Mouse (Mus musculus) neutrophil, adult 5-6 weeks (primary cell): Measurements from ENCODE around the gene Asf1a. TPM values are rescaled to one million over a fixed set of nuclear protein-coding genes. Genes with fewer than 3 reads are reported as not detected.
"Not testable (repeated sequence)": the region's sequence is repeated elsewhere in the genome, so short reads cannot be mapped to it uniquely, and the experiment has no call there.

Experiments used
- ATAC-seq: fragments of 151-379, 151-347 bp; 2 replicates; pipeline ENCODE4 v1.8.0; 2017; ENCODE audit warnings: mild to moderate bottlenecking, moderate TSS enrichment; ENCODE audit not compliant: insufficient number of reproducible peaks, poor library complexity, low FRiP score, severe bottlenecking; ENCODE audit errors: extremely low read depth
- total RNA-seq: library from RNA; stranded (forward); fragments of 200-1000 nt; gene quantifications from 2 replicates; pipeline ENCODE4 v1.2.3, GENCODE M21; 2017

The Asf1a gene
- 24.3 and 37.1 TPM in 2 replicates for total RNA-seq

DNA sequence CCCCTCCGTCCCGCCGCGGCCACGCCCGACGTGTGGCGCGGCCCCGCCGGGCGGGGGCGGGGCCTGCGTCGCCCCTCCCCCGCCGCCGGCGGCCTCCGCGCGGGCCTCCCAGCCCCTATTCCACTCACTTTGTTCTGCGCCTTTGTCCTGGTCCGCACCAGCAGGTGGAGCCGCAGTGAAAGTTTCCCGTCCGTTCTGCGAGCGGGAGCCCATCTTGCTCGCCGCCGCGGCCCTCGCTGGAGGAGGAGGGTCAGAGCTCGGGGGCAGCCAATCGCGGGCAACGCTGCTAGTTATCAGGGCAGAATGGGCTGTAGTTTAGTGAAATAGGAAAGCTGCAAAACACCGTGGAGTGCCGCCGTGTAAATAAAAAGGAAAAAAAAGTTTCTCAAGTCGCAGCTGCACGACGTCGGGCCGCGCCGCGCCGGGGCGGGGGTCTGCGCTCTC, at the start of gene Asf1a:
Asf1a (plus strand) TSS at position 81 of the 444 bp plus-strand sequence.
- peak; percentile 93 for ATAC-seq

DNA sequence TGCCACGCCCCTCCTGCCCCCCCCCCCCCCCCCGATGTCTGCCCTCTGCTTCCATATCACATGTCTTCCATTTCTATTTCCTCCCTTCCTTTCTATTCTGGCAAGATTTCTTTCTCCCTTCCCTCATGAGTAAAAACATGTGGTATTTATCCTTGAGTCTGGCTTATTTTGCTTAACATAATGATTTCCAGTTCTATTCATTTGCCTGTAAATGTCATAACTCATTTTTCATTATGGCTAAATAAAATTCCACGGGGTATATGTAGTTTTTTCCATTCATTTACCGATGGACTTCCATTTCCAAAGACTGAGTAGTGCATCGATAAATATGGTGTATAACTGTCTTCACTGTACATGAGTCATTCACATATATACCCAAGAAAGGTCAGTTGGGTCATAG, 34.6 kb upstream of the Asf1a start:
- ATAC-seq: no peak

DNA sequence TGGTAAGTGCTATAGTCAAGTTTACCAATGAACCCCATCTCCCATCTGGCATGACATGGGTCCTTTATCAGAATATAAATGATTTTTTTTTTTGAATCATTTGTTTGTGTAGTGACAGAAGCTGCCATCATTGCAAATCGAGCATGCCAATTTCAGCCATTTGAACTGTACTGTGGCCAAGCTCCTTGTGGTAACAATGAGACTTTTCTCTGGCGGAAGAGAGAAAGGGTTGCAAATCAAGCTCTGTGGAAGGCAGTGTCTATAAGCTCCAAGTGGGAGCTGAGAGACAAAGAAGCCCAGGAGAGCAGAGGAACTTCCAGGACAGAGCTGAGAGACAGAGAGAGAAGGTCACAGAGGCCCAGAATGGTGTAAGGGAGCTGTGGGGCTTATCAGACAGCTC, 31.0 kb upstream of the Asf1a start:
- ATAC-seq: no peak

DNA sequence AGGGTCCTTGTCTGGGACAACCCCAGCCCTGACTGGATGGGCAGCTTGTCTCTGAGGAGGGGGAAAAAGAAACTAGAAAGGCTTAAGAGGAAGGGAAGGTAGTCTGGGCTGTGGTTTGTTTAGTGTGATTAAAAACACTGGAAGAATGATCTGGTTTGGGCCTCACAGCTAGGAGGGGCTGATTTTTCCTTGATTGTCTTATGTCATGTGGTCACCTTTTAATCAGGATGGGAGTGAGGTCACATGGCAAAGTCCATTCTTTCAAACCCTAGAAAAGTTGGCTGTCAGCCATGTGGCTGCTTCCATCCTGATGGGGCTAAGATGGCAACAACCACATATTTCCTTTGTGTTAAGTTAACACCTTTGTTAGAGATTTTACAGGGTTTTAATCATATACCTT, 28.0 kb upstream of the Asf1a start:
- ATAC-seq: no peak

DNA sequence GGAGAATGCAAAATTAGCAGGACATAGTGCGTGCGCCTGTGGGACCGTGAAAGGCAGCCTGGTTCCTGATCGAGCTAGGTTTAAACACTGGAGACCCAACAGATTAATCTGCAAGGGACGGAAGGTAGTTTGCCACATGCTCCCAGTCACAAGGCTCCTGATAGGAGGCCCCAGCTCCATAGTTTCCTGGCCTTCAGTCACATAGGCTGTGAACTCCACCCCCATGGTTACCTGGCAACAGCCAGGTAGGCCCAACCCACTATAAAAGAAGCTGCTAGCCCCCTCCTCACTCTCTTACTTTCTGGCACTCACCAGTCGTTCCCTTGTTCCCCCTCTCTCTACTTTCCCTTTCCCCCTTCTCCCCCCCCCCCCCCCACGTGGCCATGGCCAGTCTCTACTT, 16.4 kb upstream of the Asf1a start:
- no peak for ATAC-seq

DNA sequence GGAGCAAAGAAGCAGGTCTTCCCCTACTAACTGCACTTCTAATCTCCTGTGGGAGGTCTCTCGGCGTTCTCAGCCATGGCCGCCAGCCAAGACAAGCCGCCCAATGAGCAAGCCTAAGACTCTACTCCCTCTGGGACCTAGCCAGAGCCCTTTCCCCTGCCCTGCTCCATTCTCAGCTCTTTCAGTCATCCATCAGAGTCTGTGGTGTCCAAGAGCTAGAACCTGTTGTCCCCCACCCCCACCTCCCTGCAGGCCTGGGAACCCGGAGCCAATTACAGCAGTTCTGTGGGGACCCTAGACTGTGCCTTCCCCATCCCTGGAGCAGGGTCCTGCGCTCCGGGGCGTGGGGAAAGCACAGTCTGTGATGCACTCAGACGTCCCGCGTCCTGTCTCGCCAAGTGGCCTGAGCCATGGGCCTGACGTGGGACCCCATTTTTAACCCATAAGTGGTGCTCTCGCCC, 15.9 kb upstream of the Asf1a start:
- ATAC-seq: no peak

DNA sequence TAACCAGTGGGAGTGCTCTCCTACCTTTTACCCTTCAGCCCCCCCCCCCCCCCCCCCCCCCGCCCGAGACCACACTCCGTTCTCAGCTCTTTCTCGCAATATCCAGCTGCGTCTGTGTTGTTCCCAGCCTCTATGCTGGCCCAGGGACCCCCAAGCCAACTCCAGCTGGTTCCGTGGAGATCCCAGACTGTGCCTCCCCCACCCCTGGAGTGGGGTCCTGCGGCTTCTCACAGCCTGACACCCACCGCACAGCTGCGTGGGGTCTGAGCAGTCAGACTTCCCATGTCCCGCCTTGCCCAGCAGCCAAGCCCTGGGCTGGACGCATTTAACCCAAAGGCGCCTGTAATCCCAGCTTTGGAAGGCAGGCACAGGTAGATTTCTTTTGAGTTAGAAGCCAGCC, 15.5 kb upstream of the Asf1a start:
- no peak for ATAC-seq

DNA sequence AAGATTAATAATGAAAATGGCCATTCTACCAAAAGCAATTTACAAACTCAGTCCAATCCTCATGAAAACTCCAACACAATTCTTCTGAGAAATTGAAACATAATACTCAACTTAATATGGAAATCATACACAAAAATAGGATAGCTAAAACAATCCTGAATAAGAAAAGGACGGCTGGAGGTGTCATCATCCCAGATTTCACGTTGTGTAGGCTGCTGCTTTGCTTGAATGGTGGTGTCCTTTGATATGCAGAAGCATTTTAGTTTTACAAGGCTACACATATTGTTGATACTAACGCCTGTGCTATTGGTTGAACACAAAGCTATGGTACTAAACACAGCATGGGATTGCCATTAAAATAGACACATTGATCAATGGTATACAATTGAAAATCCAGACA, 10.8 kb upstream of the Asf1a start:
- no peak for ATAC-seq

DNA sequence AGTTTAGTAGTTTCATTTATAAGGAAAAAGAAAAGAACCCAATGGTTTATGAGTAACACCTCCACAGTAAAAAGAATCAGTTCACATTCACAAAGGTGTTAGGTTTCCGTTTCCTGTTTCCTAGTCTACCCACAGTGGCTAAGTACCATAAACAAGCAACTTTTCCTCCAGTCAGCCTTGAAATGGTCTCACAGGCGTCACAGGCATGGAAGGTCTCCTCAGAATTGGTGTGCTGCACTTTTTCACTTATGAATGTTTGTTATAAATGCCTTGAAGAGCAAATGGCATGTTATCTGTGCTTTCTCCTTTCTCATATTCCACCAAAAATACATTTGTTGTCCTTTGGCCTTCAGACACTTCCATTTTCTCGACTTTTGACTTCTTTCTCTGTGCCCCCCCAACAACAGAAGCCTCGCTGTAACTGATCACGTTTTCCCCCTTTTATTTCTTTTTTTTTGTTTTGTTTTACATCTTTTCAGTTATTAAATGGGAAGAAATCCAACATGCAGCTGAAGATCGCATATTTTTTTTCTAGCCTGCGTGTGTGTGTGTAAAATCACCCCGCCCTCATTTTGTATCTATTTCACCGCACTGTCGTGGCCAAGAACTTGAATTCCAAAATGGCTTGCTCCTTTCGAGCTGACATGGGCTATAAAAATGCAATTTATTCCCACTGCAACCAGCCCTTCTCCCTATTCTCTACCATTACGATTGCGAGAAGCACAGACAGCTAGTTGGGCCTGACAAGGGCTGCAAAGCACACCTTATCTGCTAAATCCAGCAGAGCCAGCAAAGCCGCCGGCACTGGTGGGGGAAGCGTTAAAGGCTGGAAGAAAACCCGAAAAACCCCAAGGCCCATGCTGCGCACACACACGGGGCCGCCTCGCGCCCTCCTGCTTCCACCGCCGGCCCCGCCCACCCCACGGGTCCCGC, 547 bp upstream of the Asf1a start:
- ATAC-seq: no peak; the same call in 1 of the 2 replicates

DNA sequence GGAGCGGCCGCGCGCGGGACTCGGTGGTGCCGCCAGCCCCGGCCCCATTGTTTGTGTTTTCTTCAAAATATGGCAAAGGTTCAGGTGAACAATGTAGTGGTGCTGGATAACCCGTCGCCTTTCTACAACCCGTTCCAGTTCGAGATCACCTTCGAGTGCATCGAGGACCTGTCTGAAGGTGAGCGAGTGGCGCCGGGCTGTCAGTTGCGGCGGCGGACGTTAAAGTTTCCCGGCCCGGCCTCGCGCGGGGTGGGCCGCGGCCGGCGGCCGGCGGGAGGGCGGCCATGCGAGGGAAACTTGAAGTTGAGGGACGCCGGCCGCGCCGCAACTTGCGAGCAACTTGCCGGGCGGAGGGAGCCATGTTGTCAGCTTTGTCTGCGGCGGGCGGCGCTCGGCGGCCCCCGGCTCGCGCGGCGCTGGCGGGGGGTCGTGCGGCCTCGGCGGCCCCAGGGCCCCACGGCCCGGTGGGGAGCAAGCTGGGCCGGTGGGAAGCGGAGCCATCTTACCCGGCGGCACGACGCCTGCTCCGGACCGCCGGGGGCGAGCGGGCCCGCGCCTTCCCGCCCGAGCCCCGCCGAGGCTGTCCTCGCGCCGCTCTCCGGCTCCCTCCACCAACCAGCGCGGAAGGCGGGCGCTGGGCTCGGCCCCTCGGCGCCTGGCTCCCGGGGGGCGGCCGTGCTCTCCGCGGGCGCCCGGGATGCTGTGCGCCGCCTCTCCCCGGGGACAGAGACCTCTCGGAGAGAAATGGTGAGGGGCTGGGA, 744 bp downstream of the Asf1a start:
- no peak for ATAC-seq

DNA sequence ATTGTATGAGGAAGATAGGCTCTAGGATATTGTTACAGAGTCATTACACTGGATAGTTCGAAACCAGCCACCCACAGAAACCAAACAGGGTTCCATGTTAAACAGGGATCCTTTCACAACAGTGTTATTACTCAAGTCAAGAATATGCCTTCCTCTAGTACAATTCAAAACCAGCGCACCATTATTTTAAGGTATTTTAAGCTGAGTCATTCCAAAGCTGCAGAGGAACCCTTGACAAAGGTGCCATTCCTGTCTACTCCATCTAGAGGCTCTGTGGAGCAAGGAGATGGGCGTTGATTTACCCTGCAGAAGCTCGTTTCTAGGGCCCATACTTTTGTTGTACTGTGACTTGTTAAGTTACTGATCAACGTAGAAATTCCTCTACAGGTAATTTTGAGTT, 2.3 kb downstream of the Asf1a start:
- ATAC-seq: 0 out of 2 replicates have a peak, but pooled peaks have one; percentile 8

DNA sequence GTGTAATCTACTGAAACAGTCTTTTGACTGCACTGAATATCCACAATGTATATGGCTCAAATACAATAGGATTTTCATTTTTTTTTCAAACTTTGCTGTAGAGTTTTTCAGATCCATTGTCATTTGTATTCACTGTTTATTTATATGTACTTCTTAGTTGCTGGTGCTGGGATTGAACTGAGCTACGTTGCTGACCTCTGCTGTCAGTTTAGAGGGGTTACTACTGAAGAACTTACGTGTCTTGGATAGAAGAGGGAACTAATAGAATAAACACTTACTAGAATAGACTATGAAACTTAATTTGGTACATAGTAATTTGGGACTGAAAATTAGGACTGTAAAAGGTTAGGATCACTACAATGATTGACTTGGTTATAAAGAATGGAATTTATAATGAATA, 8.8 kb downstream of the Asf1a start:
- no peak for ATAC-seq

DNA sequence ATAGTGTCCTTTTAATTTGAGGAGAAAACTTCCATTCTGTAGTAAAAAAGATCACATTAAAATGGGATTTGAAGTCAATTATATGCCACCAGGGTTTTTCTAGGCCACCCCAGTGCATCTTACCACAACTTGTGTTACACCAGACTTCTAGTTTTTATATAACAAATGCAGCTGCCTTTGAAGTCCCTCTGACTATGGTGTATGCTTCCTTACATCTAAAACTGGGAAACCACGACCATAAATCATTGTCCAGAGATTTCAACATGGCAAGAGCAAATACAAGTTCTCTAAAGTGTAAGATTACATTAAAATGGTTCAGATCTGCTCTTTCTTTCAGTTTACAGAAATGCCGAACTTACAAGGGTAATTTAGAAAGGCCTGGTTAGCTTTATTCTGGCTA, 11.7 kb downstream of the Asf1a start:
- ATAC-seq: no peak

DNA sequence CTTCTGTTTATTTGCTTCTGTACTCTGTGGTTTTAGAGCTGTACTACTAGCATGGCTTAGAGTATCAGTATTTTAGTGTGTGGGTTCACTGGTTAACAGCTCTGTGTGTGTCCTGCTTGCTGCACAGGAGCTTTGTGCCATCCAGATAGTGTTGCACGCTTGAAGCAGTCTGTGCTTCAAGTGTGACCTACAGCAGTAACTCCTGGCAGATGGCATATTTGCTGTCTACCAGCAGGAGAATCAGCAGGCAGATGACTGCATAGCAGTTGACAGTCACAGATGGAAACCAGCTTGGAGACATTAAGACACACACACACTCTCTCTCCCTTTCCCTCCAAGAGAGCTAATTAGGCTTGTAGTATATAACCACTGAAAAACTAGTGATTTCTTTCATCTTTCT, 15.6 kb downstream of the Asf1a start:
- ATAC-seq: no peak

DNA sequence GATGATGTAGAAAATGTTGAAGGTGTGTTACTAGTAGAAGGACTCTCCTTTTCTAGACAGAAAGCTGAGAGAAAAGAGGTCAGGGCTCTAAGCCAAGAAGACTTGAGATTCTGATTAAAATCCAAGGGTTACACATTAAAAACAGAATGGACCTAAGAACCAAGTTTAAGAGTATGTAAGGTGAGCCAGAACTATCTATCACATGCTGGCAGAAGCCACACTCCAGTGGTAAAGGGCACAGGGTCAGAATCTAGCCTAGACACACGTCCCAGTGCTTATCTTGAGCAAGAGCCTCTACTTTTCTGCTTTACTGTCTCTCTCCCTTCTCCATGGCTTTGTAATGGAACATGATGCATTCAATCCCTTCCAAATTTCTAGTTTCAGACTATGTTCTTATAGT, 17.4 kb downstream of the Asf1a start:
- ATAC-seq: no peak

DNA sequence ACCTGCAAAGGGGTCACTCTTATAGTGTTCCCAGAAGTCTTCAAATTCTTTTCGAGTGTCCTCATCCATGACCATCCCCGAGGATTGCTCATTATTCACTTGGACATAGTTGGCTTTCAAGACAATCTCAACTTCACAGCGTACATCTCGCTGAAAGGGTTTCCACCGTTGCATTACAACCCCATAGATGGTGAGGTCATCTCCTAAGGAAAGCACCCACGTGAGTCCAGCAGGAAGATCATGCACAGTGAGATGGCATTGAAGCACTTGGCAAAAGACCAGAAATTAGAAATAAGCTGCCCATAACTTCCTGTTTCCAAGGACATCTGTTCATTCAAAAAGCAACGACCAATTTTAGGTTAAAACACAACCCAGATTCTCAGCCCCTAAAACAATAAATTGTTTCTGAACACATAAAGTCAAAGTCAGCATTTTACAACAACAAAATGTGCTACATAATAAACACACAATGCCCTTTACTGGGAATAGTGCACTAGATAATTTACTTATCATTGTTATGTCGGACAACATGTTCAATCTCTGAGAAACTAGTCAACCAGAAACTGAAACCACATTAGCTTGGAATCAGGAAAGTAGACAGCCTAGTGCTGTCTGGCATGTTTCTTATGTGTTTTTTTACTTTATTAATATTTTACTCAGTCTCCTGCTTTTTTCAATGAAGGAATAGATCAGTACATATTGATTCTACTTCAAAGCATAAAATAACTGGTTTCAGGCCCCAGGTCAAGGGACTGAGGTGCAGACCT, 19.5 kb downstream of the Asf1a start:
- no peak for ATAC-seq

DNA sequence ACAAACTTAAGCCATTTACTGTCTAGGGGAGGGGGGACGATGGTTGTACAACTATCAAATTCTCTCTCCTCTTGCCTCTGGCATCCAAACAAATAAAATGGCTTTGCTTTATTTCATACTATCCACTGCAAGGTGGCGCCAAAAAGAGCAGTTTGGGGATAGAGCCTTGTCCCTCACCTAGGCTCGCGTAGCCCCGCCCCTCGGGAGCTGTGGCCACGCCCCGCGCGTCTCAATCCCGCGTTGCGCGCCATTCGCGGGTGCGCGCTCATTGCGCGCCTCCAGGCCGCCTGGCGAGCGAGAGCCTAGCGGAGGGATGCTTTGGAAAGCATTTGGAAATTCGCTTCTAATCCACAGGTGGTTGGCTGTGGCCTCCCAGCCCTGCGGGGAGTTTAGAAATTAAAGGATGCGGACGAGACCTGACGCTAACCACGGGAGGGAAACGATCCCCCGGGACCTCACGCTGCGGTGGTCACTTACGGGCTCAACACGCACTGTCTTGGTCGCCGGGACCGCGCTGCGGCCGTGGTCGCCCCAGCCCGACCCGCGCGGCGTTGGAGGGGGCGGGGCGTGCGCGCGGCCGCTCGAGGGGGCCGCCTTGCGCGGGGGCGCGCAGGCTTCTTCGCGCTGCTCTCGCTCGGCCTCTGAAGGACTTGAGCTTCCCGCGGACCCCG, 32.8 kb downstream of the Asf1a start:
- peak; percentile 69 for ATAC-seq

DNA sequence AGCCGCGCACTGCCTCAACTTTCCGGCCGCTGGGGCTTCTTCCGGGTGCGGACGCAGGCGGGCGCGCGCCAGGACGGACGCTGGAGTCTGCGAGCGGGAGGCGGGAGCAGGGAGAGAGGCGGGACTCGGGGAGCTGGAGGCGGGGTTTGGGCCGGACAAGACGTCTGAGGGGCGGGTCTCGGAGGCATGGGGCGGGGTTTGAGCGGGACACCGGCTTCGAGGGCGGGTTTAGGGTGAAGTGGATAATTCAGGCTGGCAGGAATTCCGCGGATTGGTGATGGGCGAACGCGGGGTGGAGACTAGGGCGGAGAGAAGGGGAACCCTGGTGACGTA, 33.3 kb downstream of the Asf1a start:
- ATAC-seq: peak; percentile 95

DNA sequence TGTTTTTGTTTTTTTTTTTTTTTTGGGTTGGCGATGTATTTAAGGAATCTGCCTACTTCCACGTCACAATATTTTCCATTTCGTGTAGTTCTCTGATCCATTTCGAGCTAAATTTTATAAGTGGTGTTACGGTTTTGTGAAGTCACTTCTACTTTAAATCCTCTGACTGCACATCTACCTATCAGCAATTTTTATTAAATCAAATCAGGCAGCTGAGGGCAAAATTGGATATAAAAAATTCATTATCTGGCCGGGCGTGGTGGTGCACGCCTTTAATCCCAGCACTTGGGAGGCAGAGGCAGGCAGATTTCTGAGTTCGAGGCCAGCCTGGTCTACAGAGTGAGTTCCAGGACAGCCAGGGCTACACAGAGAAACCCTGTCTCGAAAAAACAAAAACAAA, 33.8 kb downstream of the Asf1a start, which contains the start of gene Mcm9:
Mcm9 (minus strand) TSS at position 101 of the 400 bp plus-strand sequence.
- not testable (repeated sequence) for ATAC-seq
